Mouse (Mus musculus) frontal cortex, postnatal 36 days (tissue): ENCODE results near the gene Ccdc78.
A peak's percentile ranks its signal among the peaks of the same experiment; 100 is the strongest.

Experiments used
- DNase-seq, 2 experiments: peaks; one replicate each; pipeline ENCODE4 v3.0.0; 2022; ENCODE audit warnings: low spot score in 2 of 2

The Ccdc78 gene

DNA sequence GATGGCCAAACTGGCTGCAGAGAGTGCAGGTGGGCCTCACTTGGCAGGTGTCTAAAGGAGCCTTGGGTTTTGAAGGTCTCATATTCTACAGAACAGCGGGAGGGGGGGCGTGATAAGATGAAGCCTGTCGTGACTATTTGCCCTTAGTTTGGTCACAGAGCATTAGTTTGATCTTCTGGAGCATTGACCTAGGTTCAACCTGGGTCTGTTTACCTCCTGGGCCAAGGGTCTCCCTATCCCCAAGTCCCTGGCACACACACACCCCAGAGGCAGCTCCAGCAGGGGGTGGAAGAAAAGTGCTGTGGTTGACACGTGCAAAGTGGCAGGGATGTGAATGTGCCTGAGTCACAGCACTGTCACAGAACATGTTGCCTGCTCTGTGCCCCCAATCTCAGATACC is 24.5 kb downstream of the Ccdc78 start:
- DNase-seq: no peak

GRCm38 (mm10) chr17:25813471-25813870 is 27.1 kb downstream of the Ccdc78 start:
- DNase-seq: peak; percentile 88 to 90

- DNase-seq: no peak
Observed at GRCm38 (mm10) chr17:25817662-25818061, 31.3 kb downstream of the Ccdc78 start.

- DNase-seq: no peak
Observed at GRCm38 (mm10) chr17:25818851-25819780, 32.7 kb downstream of the Ccdc78 start.

DNA sequence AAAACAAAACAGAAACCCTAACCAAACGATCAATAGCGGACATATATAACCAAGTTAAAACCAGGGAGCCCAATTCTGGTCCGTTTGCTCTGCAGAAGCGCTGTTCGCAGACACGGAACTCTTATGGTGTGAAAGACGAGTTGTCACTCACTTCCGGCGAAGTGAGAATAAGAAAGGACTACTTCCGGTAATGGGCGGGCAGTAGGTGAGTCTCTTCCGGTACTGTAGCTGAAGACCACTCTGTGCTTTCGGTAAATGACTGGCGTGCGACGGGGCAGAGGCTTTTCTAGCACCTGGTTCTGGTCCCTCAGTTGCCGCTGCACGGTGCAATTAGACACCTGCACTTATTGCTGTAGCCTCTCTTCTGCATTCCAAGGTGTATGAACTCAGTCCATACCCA is 37.1 kb downstream of the Ccdc78 start, which contains the start of gene Wdr24:
TSS of gene Wdr24 (plus strand) at position 176 of the 400 bp plus-strand sequence.
- DNase-seq: peak; percentile 73 to 86

GRCm38 (mm10) chr17:25824362-25825142 is 38.2 kb downstream of the Ccdc78 start:
- DNase-seq: no peak

DNA sequence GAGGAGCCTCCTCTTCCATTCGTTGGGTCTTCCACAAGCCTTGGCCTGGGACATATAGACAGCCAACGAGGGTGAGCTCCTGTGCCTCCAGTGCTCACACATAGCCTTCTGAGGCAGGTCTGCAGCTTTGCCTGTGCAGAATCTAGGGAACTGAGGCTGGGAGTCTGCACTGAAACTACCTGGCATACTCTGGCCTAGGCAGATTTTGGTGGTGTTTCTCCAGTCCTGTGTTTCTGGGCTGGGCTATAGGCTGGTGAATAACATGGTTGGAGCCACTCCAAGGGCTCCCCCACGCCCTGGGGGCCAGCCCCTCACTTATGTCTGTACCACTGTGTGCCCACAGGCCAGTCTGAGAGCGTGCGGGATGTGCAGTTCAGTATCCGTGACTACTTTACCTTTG is 38.9 kb downstream of the Ccdc78 start:
- no peak for DNase-seq

DNA sequence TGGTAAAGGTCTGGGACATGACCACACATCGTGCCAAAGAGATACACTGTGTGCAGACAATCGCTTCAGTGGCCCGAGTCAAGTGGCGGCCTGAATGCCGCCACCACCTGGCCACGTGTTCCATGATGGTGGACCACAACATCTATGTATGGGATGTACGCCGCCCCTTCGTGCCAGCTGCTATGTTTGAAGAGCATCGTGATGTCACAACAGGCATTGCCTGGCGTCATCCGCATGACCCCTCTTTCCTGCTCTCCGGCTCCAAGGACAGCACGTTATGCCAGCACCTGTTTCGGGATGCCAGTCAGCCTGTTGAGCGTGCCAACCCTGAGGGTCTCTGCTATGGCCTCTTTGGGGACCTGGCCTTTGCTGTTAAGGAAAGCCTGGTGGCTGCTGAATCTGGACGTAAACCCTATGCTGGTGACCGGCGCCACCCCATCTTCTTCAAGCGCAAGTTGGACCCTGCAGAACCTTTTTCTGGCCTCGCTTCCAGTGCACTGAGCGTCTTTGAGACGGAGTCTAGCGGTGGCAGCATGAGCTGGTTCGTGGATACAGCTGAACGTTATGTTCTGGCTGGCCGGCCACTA is 39.7 kb downstream of the Ccdc78 start:
- DNase-seq: no peak

DNA sequence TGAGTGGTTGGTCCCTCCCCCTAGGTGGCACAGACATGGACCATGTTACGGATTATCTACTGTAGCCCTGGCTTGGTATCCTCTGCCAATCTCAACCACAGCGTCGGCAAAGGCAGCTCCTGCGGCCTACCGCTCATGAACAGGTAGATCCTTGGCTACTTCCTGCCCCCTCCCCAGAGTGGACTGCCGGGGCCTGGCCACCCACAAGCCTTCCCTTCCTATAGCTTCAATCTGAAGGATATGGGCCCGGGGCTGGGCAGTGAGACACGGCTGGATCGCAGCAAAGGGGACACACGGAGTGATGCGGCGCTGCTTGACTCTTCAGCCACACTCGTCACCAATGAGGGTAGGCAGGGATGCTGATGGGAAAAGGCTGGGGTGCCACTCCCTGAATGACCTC is 40.6 kb downstream of the Ccdc78 start:
- no peak for DNase-seq

- DNase-seq: no peak
Observed at GRCm38 (mm10) chr17:25827546-25828222, 41.3 kb downstream of the Ccdc78 start.

DNA sequence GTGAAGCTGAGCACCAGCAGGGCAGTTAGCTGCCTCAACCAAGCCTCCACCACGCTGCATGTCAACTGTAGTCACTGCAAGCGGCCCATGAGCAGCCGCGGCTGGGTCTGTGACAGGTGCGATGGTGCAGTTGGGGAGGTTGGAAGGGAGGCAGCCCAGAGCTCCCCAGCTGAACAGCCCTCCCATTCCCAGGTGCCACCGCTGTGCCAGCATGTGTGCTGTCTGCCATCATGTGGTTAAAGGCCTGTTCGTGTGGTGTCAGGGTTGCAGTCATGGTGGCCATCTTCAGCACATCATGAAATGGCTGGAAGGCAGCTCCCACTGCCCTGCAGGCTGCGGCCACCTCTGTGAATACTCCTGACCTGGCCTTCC is 41.8 kb downstream of the Ccdc78 start:
- no peak for DNase-seq

DNA sequence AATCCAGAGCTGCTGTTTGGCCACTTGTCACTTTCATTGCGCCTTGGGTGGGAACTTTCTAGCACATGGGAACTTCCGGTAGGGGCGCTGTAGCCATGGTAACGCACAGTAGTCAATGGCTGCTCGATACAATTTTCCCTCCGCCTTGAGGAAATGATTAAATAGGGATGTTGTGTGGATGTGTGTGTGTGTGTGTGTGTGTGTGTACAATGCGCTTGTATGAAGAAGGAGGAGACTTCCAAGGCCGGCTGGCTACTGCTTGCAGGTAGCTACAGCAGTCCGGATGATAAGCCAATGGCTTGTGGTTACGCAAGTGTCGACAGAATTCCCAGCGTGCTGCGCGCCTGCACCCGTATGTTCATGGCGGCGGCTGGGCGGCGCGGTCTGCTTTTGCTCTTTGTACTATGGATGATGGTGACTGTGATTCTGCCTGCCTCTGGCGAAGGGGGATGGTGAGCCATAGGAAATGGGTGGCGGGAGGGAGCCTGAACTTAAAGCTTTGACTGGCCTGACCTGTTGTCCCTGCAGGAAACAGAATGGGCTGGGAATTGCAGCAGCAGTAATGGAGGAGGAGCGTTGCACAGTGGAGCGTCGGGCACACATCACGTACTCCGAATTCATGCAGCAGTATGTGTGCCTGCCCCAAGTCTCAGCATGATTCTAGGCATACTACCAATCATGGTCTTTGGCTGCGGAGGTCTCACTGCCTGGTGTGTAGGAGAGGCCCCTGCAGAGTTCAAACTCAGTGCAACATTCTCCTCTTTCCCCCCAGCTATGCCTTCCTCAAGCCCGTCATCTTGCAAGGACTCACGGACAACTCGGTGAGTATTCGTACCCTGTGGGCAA is 42.6 kb downstream of the Ccdc78 start, which contains the start of gene Jmjd8:
TSS of gene Jmjd8 (plus strand) at position 156 of the 846 bp plus-strand sequence.
- DNase-seq: peak; percentile 85 to 91

DNA sequence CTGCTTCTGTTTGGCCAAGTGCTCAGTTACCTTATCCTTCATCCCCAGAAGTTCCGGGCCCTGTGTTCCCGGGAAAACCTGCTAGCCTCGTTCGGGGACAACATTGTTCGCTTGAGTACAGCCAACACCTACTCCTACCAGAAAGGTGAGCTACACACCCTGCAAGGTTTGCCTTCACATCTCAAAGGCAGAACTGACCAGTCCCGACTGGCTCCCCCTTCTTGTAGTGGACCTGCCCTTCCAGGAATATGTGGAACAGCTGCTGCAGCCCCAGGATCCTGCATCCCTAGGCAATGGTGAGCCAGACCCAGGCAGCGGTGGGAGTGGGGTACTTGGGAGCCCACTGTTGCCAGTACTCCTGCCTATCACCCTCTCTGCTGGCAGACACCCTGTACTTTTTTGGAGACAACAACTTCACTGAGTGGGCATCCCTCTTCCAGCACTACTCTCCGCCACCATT is 43.2 kb downstream of the Ccdc78 start:
- DNase-seq: no peak

GRCm38 (mm10) chr17:25830200-25830753 is 43.9 kb downstream of the Ccdc78 start:
- no peak for DNase-seq

- DNase-seq: no peak
Observed at GRCm38 (mm10) chr17:25830806-25831431, 44.5 kb downstream of the Ccdc78 start.

DNA sequence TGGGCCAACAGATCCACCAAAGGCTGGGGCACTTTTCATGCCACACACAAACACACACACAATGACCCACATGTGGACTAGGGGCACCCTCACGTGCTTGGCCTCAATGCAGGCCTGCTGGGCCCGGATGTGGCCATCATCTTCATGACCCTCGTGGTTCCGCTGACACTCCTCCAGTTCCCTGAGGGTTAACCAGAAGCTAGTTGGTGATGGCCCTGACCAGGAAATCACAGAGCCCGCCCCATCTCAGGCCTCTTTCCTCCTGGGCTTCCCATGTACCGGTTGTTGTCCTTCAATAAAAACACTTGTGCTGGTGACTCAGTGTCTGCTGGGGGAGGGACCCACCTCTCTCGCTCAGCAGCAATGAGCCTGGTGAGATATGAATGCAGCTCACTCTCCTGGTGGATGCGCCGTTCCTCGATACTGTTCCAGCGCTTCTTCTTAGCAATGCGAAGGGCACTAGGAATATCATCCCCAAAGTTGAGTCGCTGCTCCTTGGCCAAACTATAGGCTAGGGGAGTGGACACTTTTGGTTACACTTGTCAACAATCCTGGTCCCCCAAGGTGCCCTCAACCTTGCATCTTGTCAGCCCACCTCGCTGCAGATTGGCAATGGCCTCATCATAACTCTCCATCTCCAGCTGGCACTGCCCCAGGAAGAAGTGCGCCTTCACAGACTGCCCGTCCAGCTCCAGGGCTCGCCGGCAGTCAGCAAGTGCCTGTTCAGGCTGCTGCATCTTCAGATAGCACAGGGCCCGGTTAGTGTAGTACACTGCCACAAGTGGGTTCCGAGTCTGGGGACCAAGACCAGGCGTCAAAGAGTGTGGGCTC is 45.3 kb downstream of the Ccdc78 start:
- no peak for DNase-seq

DNA sequence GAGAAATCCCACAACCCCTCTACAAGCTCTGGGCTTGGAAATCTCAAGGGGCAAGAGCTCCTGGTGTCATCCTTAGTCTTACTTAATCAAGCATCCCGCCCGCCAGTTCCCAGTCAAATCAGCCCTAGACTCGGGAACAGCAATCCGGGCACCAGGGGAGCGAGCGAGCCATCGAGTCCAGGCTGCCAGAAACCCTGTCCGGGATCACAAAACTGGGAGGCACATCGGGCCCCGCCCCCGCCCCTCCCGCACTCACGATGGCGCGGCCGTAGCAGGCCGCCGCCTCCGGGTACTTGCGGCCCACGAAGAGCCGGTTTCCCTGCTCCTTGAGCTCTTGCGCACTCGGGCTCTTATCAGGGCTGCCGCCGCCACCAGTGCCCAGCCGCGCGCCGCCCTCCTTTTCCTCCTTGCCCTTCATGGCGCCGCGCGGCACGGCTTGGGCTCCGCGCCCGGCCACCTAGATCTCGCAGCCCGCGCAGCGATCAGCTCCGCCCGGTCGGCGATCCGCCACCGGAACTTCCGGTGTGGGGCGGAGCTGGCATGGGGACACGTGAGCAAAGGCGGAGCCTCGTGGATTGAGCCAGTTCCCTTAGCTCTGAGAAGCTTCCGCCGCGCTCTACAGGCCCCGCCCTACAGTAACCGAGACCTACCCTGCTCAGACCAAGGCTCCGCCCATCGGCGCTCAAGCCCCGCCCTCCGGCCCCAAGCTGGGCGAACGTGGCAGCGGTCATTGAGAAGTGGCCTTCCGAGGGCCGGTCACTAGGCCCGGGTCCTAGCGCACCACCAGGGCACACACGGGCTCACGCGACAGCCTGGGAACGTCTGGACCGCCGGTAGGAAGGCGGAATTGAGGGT is 46.3 kb downstream of the Ccdc78 start:
- DNase-seq: peak; percentile 98

DNA sequence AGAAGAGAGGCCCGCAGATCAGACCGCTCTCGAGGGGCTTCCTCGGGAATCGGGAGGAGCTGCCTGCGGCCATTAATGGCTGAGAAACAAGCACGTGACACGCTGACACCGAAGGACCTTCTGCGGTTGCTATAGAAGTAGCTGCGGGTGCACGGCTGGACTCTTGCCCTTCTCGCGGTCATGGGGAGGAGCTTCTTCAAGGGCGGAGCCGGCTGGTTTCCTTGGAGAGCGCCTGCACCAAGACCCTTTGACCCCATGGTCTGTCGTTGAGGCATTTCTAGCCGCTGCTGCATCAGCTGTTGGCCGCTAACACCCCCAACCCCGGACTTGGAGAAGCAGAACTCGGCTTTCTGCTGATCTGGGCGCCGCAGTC is 46.9 kb downstream of the Ccdc78 start, which contains the start of gene Stub1:
TSS of gene Stub1 (minus strand) at position 114 of the 373 bp plus-strand sequence.
- peak in 1 of 2 experiments; percentile 87 for DNase-seq
